Mouse (Mus musculus): ENCODE measurements at regions not wholly inside any gene's neighbourhood (a gene's known extent, or its start where the extent isn't known, plus 50 kb on each side); places are given as distances from the start of the nearest gene placed in this dataset.
A peak's percentile ranks its signal among the peaks of the same experiment; 100 is the strongest.

DNA sequence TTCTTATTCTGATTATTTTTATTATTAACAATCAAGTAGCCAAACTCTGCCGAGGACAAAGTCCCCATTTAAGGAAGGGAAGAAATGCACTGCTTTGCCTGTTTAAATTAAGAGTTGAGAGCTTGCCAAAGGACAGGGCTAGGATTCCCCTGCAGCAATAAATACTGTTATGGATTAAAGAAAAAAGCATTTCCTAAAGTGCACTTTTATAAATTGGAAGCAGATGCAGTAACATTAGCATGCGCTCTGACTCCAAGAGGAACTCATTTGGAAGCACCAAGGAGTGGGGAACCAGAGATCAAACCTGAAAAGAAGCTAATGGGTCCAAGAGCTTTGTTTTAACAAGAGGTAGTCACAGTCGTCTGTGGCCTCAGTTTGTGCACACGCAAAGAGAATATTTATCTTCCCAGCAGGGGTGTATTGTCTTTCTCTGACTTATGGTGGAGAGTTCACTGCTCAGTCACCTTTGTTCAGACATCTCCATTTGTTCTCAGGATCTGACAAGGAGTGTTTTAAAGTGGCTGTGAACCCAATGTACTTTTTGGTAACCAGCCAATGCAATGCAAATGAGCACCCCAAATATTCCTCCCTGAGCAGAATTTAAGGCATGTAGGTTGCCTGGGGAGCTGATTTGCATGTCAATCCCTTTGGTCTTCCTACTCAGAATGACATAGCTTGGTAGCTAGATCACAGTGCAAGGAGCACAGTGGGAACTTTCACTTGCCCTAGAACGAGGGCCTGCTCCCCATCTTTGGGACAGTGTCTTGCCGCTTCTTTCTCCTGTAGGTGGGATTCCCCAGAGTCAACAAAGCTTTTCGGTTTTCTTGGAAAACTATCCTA, 119.1 kb upstream of the Nbea start:
- DNase-seq: no peak

DNA sequence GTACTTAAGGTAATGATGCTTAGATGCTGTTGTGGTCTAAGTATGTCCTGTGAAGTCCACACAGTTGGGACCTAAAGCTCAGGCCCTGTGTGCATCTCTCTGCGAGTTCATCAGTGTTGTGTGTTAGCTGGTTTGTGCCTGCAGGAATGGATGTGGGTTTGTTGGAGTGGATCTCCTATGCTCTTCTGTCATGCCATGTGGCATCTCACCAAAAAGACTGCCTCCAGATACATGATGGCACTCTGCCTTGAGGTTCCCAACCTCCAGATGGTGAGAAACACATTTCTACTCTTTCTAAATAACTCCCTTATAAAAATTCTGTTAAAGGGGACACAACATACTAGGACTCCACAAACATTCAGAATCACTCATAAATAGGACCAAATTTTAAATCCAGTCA, 117.3 kb upstream of the Nbea start:
- DNase-seq: peak; percentile 25

DNA sequence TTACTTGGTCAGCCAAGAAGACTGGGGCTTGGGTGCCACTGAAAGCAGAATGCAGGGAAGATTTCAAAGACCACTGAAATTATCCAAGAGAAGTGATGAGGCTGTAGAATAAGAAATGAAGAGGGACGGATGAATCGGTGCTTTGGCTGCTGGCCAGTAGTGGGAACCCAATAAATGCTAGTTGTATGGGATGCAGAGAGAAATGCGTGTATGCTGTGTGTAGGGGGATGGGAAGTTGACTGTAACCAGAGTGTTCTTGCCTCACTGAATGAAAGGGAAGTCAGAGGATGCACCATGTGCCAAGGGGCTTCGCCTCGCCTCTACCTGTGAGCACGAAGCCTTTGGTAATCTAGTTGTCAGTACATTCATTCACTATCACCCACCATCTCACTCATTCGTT, 112.1 kb upstream of the Nbea start:
- no peak for DNase-seq

DNA sequence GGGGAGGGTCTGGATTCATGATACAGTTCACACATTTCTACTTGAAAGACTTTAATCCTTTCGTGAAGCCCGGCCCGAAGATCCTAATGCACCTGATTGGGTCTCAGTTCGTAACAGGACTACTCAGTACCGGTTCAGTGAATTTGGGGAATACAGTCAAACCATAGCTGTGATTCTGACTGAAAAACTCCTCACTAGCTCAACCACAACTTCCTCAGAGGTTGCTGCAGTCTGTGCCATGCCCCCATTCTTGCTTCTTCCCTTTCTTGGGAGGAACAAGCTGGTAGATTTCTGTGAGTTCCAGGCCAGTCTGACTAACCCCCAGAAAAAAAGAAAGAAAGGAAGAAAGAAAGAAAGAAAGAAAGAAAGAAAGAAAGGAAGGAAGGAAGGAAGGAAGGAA, 98.0 kb upstream of the Nbea start:
- DNase-seq: no peak

DNA sequence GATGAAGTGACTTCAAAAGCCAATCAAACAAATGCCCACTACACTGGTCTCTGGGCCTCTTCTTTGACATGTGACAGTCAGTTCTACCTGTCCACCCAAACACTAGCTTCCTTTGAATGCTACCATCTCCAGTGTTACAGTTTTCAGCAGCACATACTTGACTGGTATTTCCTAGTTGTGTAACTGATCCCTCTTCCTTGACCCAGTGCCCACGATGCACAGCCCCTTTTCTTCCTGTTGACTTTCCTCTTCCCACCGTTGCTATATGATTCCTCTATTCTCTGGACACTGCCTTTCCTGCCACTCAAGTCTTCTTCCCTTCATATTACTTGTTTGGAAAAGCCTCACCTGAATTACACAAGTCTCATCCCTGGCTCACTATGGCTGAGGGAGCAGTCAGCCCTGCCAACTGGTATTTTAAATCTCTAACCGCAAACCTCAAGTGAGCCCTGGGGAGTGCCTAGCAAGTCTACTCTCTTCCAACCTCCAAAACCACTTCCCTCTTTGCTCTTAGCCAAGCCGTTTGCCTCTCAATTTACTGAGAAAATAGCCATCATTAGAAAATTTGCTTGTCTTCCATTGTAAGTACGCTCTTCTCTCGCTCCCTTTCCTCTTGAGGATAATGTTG, 96.9 kb upstream of the Nbea start:
- no peak for DNase-seq

DNA sequence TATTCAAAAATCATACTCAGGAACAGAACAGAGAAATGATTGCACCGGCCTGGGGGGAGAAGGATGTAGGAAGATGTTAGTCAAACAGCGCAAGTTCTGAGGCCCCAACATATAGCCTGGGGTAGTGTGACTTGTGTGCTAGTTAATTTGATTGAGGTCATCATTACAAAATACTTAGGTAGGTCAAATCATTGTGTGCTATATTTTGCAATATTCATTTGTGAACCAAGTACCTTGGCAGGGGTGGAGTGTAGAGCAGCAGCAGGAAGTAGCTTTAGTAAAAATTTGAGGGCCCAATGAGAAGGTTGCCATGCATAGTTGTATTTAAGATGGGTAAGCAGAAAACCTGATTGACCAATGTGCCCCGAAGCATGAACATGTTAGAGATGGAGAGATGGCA, 89.1 kb upstream of the Nbea start:
- no peak for DNase-seq

DNA sequence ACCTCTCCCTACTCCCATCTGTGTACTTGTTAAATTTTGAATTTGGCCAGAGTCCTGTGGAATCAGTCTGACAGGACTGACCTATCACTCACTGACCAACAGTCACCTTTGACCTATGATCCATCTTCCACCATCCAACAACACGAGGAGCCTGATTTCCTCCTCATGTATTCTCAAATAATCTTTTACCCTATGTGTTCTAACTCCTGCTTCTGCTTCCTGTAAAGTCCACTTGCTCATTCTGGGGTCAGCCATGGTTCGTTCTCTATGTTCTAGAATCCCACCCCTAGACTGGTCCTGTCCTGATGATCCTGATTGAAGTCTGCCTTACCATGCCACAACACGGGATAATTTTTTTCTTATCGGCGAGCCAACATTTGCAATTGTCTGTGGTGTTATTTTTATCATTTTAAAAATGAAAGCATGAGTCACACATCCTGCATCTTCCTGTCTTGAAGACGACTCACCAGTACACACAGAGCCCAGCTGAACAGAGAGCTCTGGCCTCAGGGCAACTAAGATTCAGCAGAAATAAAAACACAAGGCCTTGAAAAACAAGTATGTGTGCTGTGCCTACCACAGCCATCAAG, 86.8 kb upstream of the Nbea start:
- no peak for DNase-seq

DNA sequence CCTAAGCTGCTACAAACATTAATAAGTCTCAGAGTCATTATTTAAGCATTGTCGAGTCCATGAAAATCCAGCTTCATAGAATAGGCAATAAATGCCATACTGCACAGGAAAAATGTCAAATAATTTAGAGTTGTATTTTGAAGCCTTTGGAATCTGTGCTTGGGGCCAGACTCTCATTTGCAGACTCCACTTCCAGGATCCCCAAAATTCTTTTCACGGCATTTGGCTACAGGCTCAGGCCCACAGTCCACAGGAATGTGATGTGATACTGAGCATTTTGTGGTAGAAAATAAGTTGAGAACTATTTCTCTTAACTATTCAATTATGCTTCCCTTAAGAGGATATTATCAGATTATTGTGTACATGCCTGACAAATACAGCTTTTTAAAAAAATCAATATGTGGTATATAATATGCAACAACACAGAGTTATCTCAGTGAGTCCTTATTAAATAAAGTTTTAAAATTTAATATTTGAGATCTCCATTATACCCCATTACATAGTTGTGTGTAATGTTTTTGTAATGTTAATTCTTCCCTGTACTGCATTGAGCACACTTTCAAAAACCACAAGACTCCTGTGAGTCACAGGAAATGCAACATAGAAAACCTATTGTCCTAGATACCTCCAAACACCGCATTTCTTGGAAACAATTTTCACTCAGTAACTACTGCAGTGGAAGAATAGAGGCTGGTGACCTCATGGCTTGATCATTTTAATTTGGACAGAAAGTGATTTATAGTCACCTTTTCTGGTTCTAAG, 78.5 kb upstream of the Nbea start:
- no peak for DNase-seq

DNA sequence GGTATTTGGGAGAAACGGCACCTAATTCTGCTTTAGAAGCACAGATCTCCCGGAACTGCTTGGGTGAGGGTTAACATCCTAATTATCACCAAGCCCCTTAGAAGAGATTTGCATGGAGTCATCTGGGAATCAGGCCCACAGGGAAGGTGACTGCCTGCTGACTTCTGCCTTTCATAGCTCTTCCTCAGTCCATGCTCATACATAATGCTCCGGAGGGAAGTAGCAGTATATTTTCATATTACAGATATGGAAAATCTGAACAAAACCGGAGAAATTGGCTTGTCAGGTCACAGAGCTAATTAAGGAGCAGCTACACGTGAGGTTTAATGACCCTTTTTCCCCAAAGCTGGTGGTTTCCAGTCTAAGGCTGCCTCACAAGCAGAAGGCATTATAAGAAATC, 72.8 kb upstream of the Nbea start:
- no peak for DNase-seq

DNA sequence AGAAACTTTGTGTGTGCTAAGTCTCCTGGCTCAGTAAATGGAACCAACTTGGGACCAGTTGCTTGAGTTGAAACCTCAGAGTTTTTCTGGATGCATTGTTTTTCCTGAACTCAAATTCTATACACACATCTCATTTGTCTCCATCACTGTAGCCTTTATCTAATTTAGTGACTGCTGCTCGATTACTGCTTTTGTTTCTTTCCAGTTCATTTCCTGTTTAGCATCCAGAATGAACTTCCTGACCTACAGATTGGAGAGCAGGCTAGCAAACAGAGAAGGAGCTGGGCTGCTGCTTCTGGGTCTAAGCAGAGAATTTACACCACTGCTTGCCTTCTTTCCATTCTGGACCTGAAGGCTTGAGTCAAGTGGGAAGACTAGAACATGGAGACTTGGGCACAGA, 60.9 kb upstream of the Nbea start:
- DNase-seq: no peak

DNA sequence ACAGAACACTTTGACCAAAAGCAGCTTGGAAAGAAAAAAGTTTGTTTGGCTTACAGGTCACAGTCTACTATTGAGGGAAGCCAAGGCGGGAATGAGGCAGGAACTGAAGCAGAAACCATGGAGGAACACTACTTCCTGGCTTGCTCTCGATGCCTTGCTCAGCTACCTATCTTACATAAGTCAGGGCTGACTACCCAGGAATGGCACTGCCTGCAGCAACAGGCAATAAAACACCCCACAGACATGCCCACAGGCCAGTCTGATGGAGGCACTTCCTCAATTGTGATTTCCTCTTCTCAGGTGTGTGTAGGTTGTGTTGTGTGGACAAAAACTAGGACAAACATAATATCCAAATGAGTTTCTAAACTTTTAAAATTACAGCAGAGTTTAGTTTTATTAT, 54.7 kb upstream of the Nbea start:
- no peak for DNase-seq

DNA sequence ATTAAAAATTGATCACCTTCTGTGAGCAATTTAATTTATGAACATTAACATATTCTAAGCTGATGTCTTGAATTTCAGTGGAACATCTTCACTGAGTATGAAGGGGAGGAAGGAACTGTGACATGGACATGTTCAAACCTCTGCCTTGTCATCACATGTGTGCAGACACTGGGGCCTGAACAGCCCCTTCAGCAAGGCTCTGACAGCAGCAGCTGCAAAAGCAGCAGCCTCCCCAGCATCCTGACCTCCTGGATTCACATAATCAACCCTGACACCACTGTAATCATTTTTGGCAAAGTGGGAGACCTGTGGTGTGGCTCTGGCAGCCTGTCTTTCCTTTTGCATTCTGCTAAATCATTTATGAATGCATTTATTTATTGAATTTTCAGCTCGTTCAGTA, 52.7 kb upstream of the Nbea start:
- DNase-seq: no peak

Measured in cerebellum, adult 8-10 months (tissue).